Mouse (Mus musculus) kidney, adult 2 months (tissue): ENCODE measurements around the gene Ntm.

ENCODE experiments used
- CTCF ChIP-seq: fragments of 200-500 bp; conservative IDR thresholded peaks from 2 replicates; pipeline ENCODE4 v1.5.1; 2011; ENCODE audit warnings: low read depth, mild to moderate bottlenecking, control low read depth, low read length, moderate library complexity, mixed read lengths; ENCODE audit not compliant: insufficient read depth, insufficient read length
- POLR2A ChIP-seq: fragments of 200-500 bp; IDR thresholded peaks from one replicate; pipeline ENCODE4 v1.6.1; 2011; ENCODE audit warnings: low read depth, low read length, control low read depth

- TF ChIP-seq CTCF: no peak
- no peak for TF ChIP-seq POLR2A
These were observed 886.9 kb downstream of the Ntm start for GRCm38 (mm10) chr9:29075924-29076577.
